Mouse (Mus musculus): Measurements from ENCODE around the gene Cat. TPM values are rescaled to one million over a fixed set of nuclear protein-coding genes. Genes with fewer than 3 reads are reported as not detected.
A peak's percentile ranks its signal among the peaks of the same experiment; 100 is the strongest.

Gene Cat
- 82.4 and 85.3 TPM in 2 replicates for polyA plus RNA-seq (2016; fragmentation: Nextera tagmentation; extraction: Ambion mirVana)

- ATAC-seq (ENCODE audit: insufficient number of reproducible peaks, insufficient read depth, low FRiP score, low TSS enrichment) = peak; percentile 99
- Histone ChIP-seq H3K9me3 (no peaks in the 10 kb centered on the region), H3K4me2 (replicated peaks) (peak within 1 kb of the TSS; percentile 69), H3K9ac (peak within 1 kb of the TSS; percentile 77), H3K36me3 (no peaks in the 10 kb centered on the region), H3K27me3 (no peaks in the 10 kb centered on the region), H3K4me1 (peaks cover 19% of the 10 kb centered on the region), H3K27ac (peak within 1 kb of the TSS; percentile 96), H3K4me3 (peak within 1 kb of the TSS; percentile 64)
- under 1% methylated on average over 41 of the region's 41 CpGs for WGBS
These were observed at the start of gene Cat for GRCm38 (mm10) chr2:103484617-103485401. Gene Cat (minus strand): TSS chr2:103485160.

- Histone ChIP-seq H3K4me3 (no peak overlapping the region), H3K9me3 (no peaks in the 10 kb centered on the region), H3K4me1 (no peaks in the 10 kb centered on the region), H3K27me3 (no peaks in the 10 kb centered on the region), H3K9ac (no peak overlapping the region), H3K36me3 (no peaks in the 10 kb centered on the region), H3K4me2 (replicated peaks) (no peak overlapping the region), H3K27ac (no peak overlapping the region)
- 78% methylated on average over 1 of the region's 1 CpGs for WGBS
- ATAC-seq (ENCODE audit: insufficient number of reproducible peaks, insufficient read depth, low FRiP score, low TSS enrichment) = no peak
These were observed 40.6 kb upstream of the Cat start for GRCm38 (mm10) chr2:103525596-103525995.

- no peak for ATAC-seq (ENCODE audit: insufficient number of reproducible peaks, insufficient read depth, low FRiP score, low TSS enrichment)
- H3K27me3 ChIP-seq = no peaks in the 10 kb centered on the region
- no peaks in the 10 kb centered on the region for H3K36me3 ChIP-seq
- no peak overlapping the region for H3K4me2 ChIP-seq (replicated peaks)
- H3K9me3 ChIP-seq = no peaks in the 10 kb centered on the region
- H3K9ac ChIP-seq = no peak overlapping the region
- 36% methylated on average over 1 of the region's 1 CpGs for WGBS
- no peaks in the 10 kb centered on the region for H3K4me1 ChIP-seq
- no peak overlapping the region for H3K4me3 ChIP-seq
- no peak overlapping the region for H3K27ac ChIP-seq
These were observed 31.5 kb upstream of the Cat start for GRCm38 (mm10) chr2:103516472-103516871.

GRCm38 (mm10) chr2:103515513-103516180, 30.7 kb upstream of the Cat start:
- H3K27ac ChIP-seq = no peak overlapping the region
- no peak overlapping the region for H3K4me3 ChIP-seq
- H3K27me3 ChIP-seq = no peaks in the 10 kb centered on the region
- H3K9me3 ChIP-seq = no peaks in the 10 kb centered on the region
- WGBS = 74% methylated on average over 6 of the region's 6 CpGs
- H3K4me1 ChIP-seq = no peaks in the 10 kb centered on the region
- H3K4me2 ChIP-seq (replicated peaks) = no peak overlapping the region
- no peak overlapping the region for H3K9ac ChIP-seq
- ATAC-seq (ENCODE audit: insufficient number of reproducible peaks, insufficient read depth, low FRiP score, low TSS enrichment) = no peak
- H3K36me3 ChIP-seq = no peaks in the 10 kb centered on the region

- no peak for ATAC-seq (ENCODE audit: insufficient number of reproducible peaks, insufficient read depth, low FRiP score, low TSS enrichment)
- Histone ChIP-seq H3K4me3 (no peak overlapping the region), H3K9me3 (no peaks in the 10 kb centered on the region), H3K9ac (no peak overlapping the region), H3K4me2 (replicated peaks) (no peak overlapping the region), H3K4me1 (no peaks in the 10 kb centered on the region), H3K27me3 (no peaks in the 10 kb centered on the region), H3K36me3 (no peaks in the 10 kb centered on the region), H3K27ac (no peak overlapping the region)
- 82% methylated on average over 5 of the region's 5 CpGs for WGBS
These were observed 27.3 kb upstream of the Cat start for GRCm38 (mm10) chr2:103512066-103512795.

GRCm38 (mm10) chr2:103511631-103512030, 26.7 kb upstream of the Cat start:
- WGBS = 79% methylated on average over 1 of the region's 1 CpGs
- no peaks in the 10 kb centered on the region for H3K4me1 ChIP-seq
- H3K4me2 ChIP-seq (replicated peaks) = no peak overlapping the region
- no peaks in the 10 kb centered on the region for H3K9me3 ChIP-seq
- no peak for ATAC-seq (ENCODE audit: insufficient number of reproducible peaks, insufficient read depth, low FRiP score, low TSS enrichment)
- H3K9ac ChIP-seq = no peak overlapping the region
- no peak overlapping the region for H3K4me3 ChIP-seq
- H3K27ac ChIP-seq = no peak overlapping the region
- no peaks in the 10 kb centered on the region for H3K27me3 ChIP-seq
- no peaks in the 10 kb centered on the region for H3K36me3 ChIP-seq

- 95% methylated on average over 1 of the region's 1 CpGs for WGBS
- H3K4me3 ChIP-seq = no peak overlapping the region
- no peaks in the 10 kb centered on the region for H3K4me1 ChIP-seq
- ATAC-seq (ENCODE audit: insufficient number of reproducible peaks, insufficient read depth, low FRiP score, low TSS enrichment) = no peak
- H3K36me3 ChIP-seq = no peaks in the 10 kb centered on the region
- H3K9ac ChIP-seq = no peak overlapping the region
- no peak overlapping the region for H3K4me2 ChIP-seq (replicated peaks)
- H3K27me3 ChIP-seq = no peaks in the 10 kb centered on the region
- H3K27ac ChIP-seq = no peak overlapping the region
- H3K9me3 ChIP-seq = no peaks in the 10 kb centered on the region
These were observed 26.1 kb upstream of the Cat start for GRCm38 (mm10) chr2:103511042-103511441.

- 78% methylated on average over 1 of the region's 1 CpGs for WGBS
- H3K27ac ChIP-seq = no peak overlapping the region
- no peak overlapping the region for H3K4me3 ChIP-seq
- H3K36me3 ChIP-seq = no peaks in the 10 kb centered on the region
- no peaks in the 10 kb centered on the region for H3K4me1 ChIP-seq
- no peak overlapping the region for H3K9ac ChIP-seq
- no peaks in the 10 kb centered on the region for H3K9me3 ChIP-seq
- ATAC-seq (ENCODE audit: insufficient number of reproducible peaks, insufficient read depth, low FRiP score, low TSS enrichment) = no peak
- H3K4me2 ChIP-seq (replicated peaks) = no peak overlapping the region
- H3K27me3 ChIP-seq = no peaks in the 10 kb centered on the region
These were observed 22.7 kb upstream of the Cat start for GRCm38 (mm10) chr2:103507651-103508050.

- H3K4me1 ChIP-seq = no peaks in the 10 kb centered on the region
These were observed 21.0 kb upstream of the Cat start for GRCm38 (mm10) chr2:103505956-103506355.

GRCm38 (mm10) chr2:103504463-103504862, 19.5 kb upstream of the Cat start:
- H3K27me3 ChIP-seq = no peaks in the 10 kb centered on the region
- no peak for ATAC-seq (ENCODE audit: insufficient number of reproducible peaks, insufficient read depth, low FRiP score, low TSS enrichment)
- H3K27ac ChIP-seq = no peak overlapping the region
- no peak overlapping the region for H3K4me2 ChIP-seq (replicated peaks)
- H3K4me3 ChIP-seq = no peak overlapping the region
- H3K4me1 ChIP-seq = no peaks in the 10 kb centered on the region
- H3K9ac ChIP-seq = no peak overlapping the region
- H3K36me3 ChIP-seq = no peaks in the 10 kb centered on the region
- WGBS = 84% methylated on average over 1 of the region's 1 CpGs
- no peaks in the 10 kb centered on the region for H3K9me3 ChIP-seq

More at GRCm38 (mm10) chr2:103505956-103506355, 21.0 kb upstream of the Cat start:
- no peak overlapping the region for H3K27ac ChIP-seq
- no peak overlapping the region for H3K9ac ChIP-seq
- no peak for ATAC-seq (ENCODE audit: insufficient number of reproducible peaks, insufficient read depth, low FRiP score, low TSS enrichment)
- H3K27me3 ChIP-seq = no peaks in the 10 kb centered on the region
- H3K4me2 ChIP-seq (replicated peaks) = no peak overlapping the region
- H3K36me3 ChIP-seq = no peaks in the 10 kb centered on the region
- WGBS = 91% methylated on average over 2 of the region's 2 CpGs
- no peaks in the 10 kb centered on the region for H3K9me3 ChIP-seq
- no peak overlapping the region for H3K4me3 ChIP-seq

GRCm38 (mm10) chr2:103500769-103501168, 15.8 kb upstream of the Cat start:
- Histone ChIP-seq H3K4me3 (no peak overlapping the region), H3K27me3 (no peaks in the 10 kb centered on the region), H3K4me2 (replicated peaks) (no peak overlapping the region), H3K4me1 (no peaks in the 10 kb centered on the region), H3K36me3 (no peaks in the 10 kb centered on the region), H3K9ac (no peak overlapping the region), H3K27ac (no peak overlapping the region), H3K9me3 (no peaks in the 10 kb centered on the region)
- 72% methylated on average over 2 of the region's 2 CpGs for WGBS
- ATAC-seq (ENCODE audit: insufficient number of reproducible peaks, insufficient read depth, low FRiP score, low TSS enrichment) = no peak

Measured in embryonic facial prominence, embryonic 12.5 days (tissue).